Mouse (Mus musculus) CH12.LX (cell line): Measurements from ENCODE around the gene Dnajc6. TPM values are rescaled to one million over a fixed set of nuclear protein-coding genes. Genes with fewer than 3 reads are reported as not detected.

Experiments
- DNase-seq: peaks from one replicate; pipeline ENCODE4 v3.0.0-alpha.2; 2013; ENCODE audit errors: extremely low read depth
- H3K27ac ChIP-seq: 2 replicates; pipeline ENCODE4 v1.5.1; 2012; ENCODE audit warnings: low read depth, mild to moderate bottlenecking, control low read depth, moderate library complexity; ENCODE audit not compliant: insufficient read depth
- H3K27me3 ChIP-seq: replicated peaks from 2 replicates; pipeline ENCODE3; 2012; ENCODE audit warnings: inconsistent platforms
- H3K36me3 ChIP-seq, 2 experiments: replicated peaks in 1 of 2; 2 replicates each; pipeline versions ENCODE3 to v1.6.1; 2012; ENCODE audit warnings: inconsistent platforms in 1 of 2, low read length in 1 of 2, mild to moderate bottlenecking in 1 of 2, mixed read lengths in 1 of 2, moderate library complexity in 1 of 2; ENCODE audit not compliant: control insufficient read depth in 1 of 2, insufficient read depth in 1 of 2
- H3K4me1 ChIP-seq, 2 experiments: 2 replicates each; pipeline ENCODE4 v1.6.1; 2012; ENCODE audit warnings: inconsistent platforms in 1 of 2, moderate library complexity in 1 of 2; ENCODE audit not compliant: insufficient read depth in 2 of 2, control insufficient read depth in 1 of 2
- H3K4me2 ChIP-seq: 2 replicates; pipeline ENCODE4 v1.6.1; 2012; ENCODE audit warnings: low read depth, mild to moderate bottlenecking, control low read depth; ENCODE audit not compliant: poor library complexity, insufficient read depth, severe bottlenecking
- H3K4me3 ChIP-seq, 3 experiments: fragments of 150-350 bp in 1 of 3; sonication (generic) in 1 of 3; replicated peaks in 1 of 3; 2 replicates each; pipeline versions ENCODE3 to v1.5.1; 2011 to 2012; ENCODE audit warnings: low read depth in 2 of 3, low read length in 2 of 3, mild to moderate bottlenecking in 2 of 3, moderate library complexity in 2 of 3, control low read depth in 1 of 3, improper control_type of control experiment in 1 of 3, inconsistent platforms in 1 of 3, mixed read lengths in 1 of 3; ENCODE audit not compliant: poor library complexity in 1 of 3
- H3K79me2 ChIP-seq: replicated peaks from 2 replicates; pipeline ENCODE4 v1.6.1; 2012; ENCODE audit warnings: mild to moderate bottlenecking, moderate library complexity; ENCODE audit not compliant: control insufficient read depth, poor library complexity, insufficient read depth, severe bottlenecking; ENCODE audit errors: extremely low read depth
- H3K9ac ChIP-seq: 2 replicates; pipeline ENCODE4 v1.6.1; 2012; ENCODE audit warnings: low read depth, mild to moderate bottlenecking, control low read depth, moderate library complexity; ENCODE audit not compliant: insufficient read depth
- H3K9me3 ChIP-seq: replicated peaks from 2 replicates; pipeline ENCODE3; 2012; ENCODE audit warnings: low read length, inconsistent platforms, mixed read lengths
- BHLHE40 ChIP-seq: IDR thresholded peaks from 2 replicates; pipeline ENCODE4 v1.6.1; 2011; ENCODE audit warnings: mild to moderate bottlenecking, low read depth, low read length, improper control_type of control experiment
- CHD1 ChIP-seq: IDR thresholded peaks from 2 replicates; pipeline ENCODE4 v1.6.1; 2012; ENCODE audit warnings: low read depth, low read length, improper control_type of control experiment, inconsistent platforms
- CTCF ChIP-seq, 2 experiments: IDR thresholded peaks in 1 of 2; conservative IDR thresholded peaks in 1 of 2; 2 replicates each; pipeline ENCODE4 v1.5.1; 2011 to 2012; ENCODE audit warnings: low read depth in 2 of 2, low read length in 2 of 2, improper control_type of control experiment in 1 of 2, inconsistent platforms in 1 of 2, mild to moderate bottlenecking in 1 of 2, moderate library complexity in 1 of 2
- MAFK ChIP-seq: IDR thresholded peaks from 2 replicates; pipeline ENCODE4 v1.6.1; 2011; ENCODE audit warnings: low read length, improper control_type of control experiment; ENCODE audit not compliant: insufficient replicate concordance
- MAX ChIP-seq: IDR thresholded peaks from 2 replicates; pipeline ENCODE4 v1.6.1; 2011; ENCODE audit warnings: low read length, improper control_type of control experiment
- MAZ ChIP-seq: IDR thresholded peaks from 2 replicates; pipeline ENCODE4 v1.6.1; 2012; ENCODE audit warnings: low read depth, mild to moderate bottlenecking, inconsistent platforms, low read length, improper control_type of control experiment, moderate library complexity
- MEF2A ChIP-seq: IDR thresholded peaks from 2 replicates; pipeline ENCODE4 v1.6.1; 2014; ENCODE audit warnings: low read depth, mild to moderate bottlenecking, inconsistent platforms, low read length, improper control_type of control experiment, borderline replicate concordance
- POLR2A ChIP-seq: IDR thresholded peaks from 2 replicates; pipeline ENCODE4 v1.6.1; 2011; ENCODE audit warnings: low read depth, mild to moderate bottlenecking, improper control_type of control experiment, low read length
- RAD21 ChIP-seq: IDR thresholded peaks from 2 replicates; pipeline ENCODE4 v1.6.1; 2011; ENCODE audit warnings: low read depth, mild to moderate bottlenecking, low read length, improper control_type of control experiment, moderate library complexity
- SIN3A ChIP-seq: IDR thresholded peaks from 2 replicates; pipeline ENCODE4 v1.6.1; 2012; ENCODE audit warnings: low read length, improper control_type of control experiment, inconsistent platforms
- SMC3 ChIP-seq: IDR thresholded peaks from 2 replicates; pipeline ENCODE4 v1.6.1; 2011; ENCODE audit warnings: low read depth, low read length, improper control_type of control experiment
- TCF12 ChIP-seq: IDR thresholded peaks from 2 replicates; pipeline ENCODE4 v1.6.1; 2014; ENCODE audit warnings: low read depth, mild to moderate bottlenecking, inconsistent platforms, low read length, improper control_type of control experiment
- UBTF ChIP-seq: IDR thresholded peaks from 2 replicates; pipeline ENCODE4 v1.6.1; 2012; ENCODE audit warnings: low read depth, mild to moderate bottlenecking, inconsistent platforms, low read length, improper control_type of control experiment, moderate library complexity
- USF1 ChIP-seq: IDR thresholded peaks from 2 replicates; pipeline ENCODE4 v1.6.1; 2014; ENCODE audit warnings: low read depth, mild to moderate bottlenecking, inconsistent platforms, low read length, improper control_type of control experiment
- USF2 ChIP-seq: conservative IDR thresholded peaks from 2 replicates; pipeline ENCODE4 v1.6.1; 2011; ENCODE audit warnings: low read depth, low read length, improper control_type of control experiment
- ZC3H11A ChIP-seq: IDR thresholded peaks from 2 replicates; pipeline ENCODE4 v1.6.1; 2012; ENCODE audit warnings: low read depth, mild to moderate bottlenecking, inconsistent platforms, low read length, improper control_type of control experiment
- ZMIZ1 ChIP-seq: IDR thresholded peaks from 2 replicates; pipeline ENCODE4 v1.6.1; 2012; ENCODE audit warnings: low read depth, mild to moderate bottlenecking, inconsistent platforms, low read length, improper control_type of control experiment
- dilution Hi-C: fragments of 300-500 bp; cut with MboI; formaldehyde crosslinking; loops from 2 replicates; pipeline ENCODE4 v1.14.3; 2020; ENCODE audit warnings: low sequenced_read_pairs; ENCODE audit not compliant: extremely low pct_unique_long_range_greater_than_20kb, extremely low pct_ligation_motif_present
- in situ Hi-C: fragments of 300-500 bp; cut with MboI; formaldehyde crosslinking; loops from 3 replicates; pipeline ENCODE4 v1.14.3; 2019; ENCODE audit warnings: low sequenced_read_pairs, low pct_ligation_motif_present, low pct_unique_long_range_greater_than_20kb, mixed read lengths
- polyA plus RNA-seq: library from polyadenylated mRNA; unstranded; fragments of >175 nt; gene quantifications from 2 replicates; pipeline ENCODE4 v1.2.1, GENCODE M21; 2012; ENCODE audit warnings: low read depth; ENCODE audit not compliant: insufficient read length
- total RNA-seq, 2 experiments: library from RNA; depleted of rRNA; stranded (reverse); fragments of 300-350 nt in 1 of 2; fragments of >200 nt in 1 of 2; gene quantifications; 2 replicates each; pipeline ENCODE4 v1.2.3; 2012 to 2014

The Dnajc6 gene
- total and polyA plus RNA-seq, 3 experiments = not detected

DNA sequence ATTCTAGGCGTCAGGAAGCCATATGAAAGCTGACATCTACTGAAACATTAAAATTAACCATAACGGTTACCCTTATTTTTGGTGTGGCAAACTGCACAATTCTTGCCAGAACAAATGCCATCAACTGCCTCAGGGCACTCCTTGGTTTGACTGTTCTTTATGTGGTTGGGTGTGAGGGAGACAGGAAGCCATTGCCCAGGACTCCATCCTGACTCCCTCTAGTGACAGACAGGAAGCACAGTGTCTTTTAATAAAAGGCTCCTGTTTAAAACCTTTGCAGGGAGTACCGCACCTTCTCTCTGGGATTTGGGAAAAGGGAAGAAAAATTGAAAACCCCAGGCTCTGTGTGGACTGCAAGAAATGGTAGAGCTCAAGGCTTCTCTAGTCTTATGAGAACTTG lies 30.2 kb upstream of the Dnajc6 start:
- H3K36me3 ChIP-seq = peaks cover 0 to 41% of the 10 kb centered on the region in 2 experiments
- no peaks in the 10 kb centered on the region for H3K9me3 ChIP-seq
- TF ChIP-seq USF1 = no peak
- no peak for TF ChIP-seq RAD21
- TF ChIP-seq POLR2A = no peak
- no peak for TF ChIP-seq MAZ
- TF ChIP-seq MAFK = no peak
- TF ChIP-seq USF2 = no peak
- no peaks in the 10 kb centered on the region for H3K27me3 ChIP-seq
- dilution Hi-C loops = no loop called here
- in situ Hi-C loops = no loop called here
- DNase-seq = no peak
- no peak overlapping the region for H3K4me2 ChIP-seq
- no peak overlapping the region for H3K27ac ChIP-seq
- no peaks in the 10 kb centered on the region for H3K79me2 ChIP-seq
- H3K4me3 ChIP-seq = no peak overlapping the region
- no peak overlapping the region for H3K9ac ChIP-seq
- H3K4me1 ChIP-seq = no peaks in the 10 kb centered on the region

DNA sequence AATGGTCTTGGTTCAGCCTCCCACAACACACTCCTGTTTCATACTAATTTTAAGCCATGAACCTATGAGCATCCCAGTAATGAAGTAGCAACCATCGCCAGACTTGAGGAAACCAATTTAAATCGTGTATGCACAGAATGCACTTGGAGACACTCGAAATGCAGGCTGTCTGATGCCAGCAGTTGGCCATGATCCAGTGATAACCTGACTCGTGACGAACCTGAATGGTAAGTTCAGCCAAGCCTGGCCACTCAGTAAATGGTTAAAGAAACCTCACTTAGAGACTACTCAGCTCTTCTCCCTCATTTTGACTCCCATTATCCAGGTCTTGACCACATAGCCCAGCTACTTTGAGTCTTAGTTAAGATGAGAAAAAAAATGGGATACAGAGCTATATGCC lies 27.2 kb upstream of the Dnajc6 start:
- no peak for DNase-seq

DNA sequence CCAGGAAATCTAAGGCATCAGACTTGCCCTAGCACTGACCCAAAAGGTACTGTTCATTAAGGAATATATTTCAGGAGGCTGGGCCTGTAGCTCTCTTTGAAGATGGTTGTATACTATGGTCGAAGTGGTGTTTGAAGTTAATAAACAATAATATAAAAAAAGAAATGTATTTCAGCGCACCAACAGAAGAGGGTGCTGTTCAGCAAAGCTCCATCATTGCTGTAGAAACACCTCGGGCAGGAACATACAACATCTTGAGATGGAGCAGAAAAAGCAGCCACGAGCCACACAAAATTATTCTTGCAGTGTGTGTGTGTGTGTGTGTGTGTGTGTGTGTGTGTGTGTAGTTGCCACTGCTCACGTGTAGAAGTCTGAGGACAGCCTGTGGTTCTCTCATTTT lies 25.9 kb upstream of the Dnajc6 start:
- peak; percentile 16 for DNase-seq
- in situ Hi-C loops = no loop called here

More for the DNA sequence above, 27.2 kb upstream of the Dnajc6 start:
- H3K4me3 ChIP-seq = no peak overlapping the region
- H3K4me2 ChIP-seq = no peak overlapping the region
- no peaks in the 10 kb centered on the region for H3K9me3 ChIP-seq
- H3K79me2 ChIP-seq = no peaks in the 10 kb centered on the region
- no peak overlapping the region for H3K9ac ChIP-seq
- peaks cover 0 to 20% of the 10 kb centered on the region in 2 experiments for H3K36me3 ChIP-seq
- in situ Hi-C loops = no loop called here
- dilution Hi-C loops = no loop called here
- no peak overlapping the region for H3K27ac ChIP-seq
- H3K4me1 ChIP-seq = no peaks in the 10 kb centered on the region
- H3K27me3 ChIP-seq = no peaks in the 10 kb centered on the region
- TF ChIP-seq ZMIZ1 (no peak), TCF12 (no peak), MAX (no peak), UBTF (no peak), MEF2A (no peak), CTCF (conservative IDR thresholded peaks at IDR 0.05 in 1 of 2, IDR thresholded peaks at IDR 0.05 in 1 of 2; ENCODE audit: low read depth in 2 of 2, low read length in 2 of 2) (no peak), ZC3H11A (no peak), CHD1 (no peak), BHLHE40 (no peak), SIN3A (no peak), USF2 (no peak)
- TF ChIP-seq, all 38 proteins: peak for 0

More for the DNA sequence above, 25.9 kb upstream of the Dnajc6 start:
- TF ChIP-seq MAFK (no peak), RAD21 (peak; percentile 67), CTCF (conservative IDR thresholded peaks at IDR 0.05 in 1 of 2, IDR thresholded peaks at IDR 0.05 in 1 of 2; ENCODE audit: low read depth in 2 of 2, low read length in 2 of 2) (peak; percentile 38 to 77; a peak in 3 of 4 replicates), SMC3 (peak; percentile 69)
- H3K4me1 ChIP-seq = no peaks in the 10 kb centered on the region
- H3K79me2 ChIP-seq = no peaks in the 10 kb centered on the region
- H3K4me2 ChIP-seq = no peak overlapping the region
- dilution Hi-C loops = no loop called here
- H3K4me3 ChIP-seq = no peak overlapping the region
- H3K27me3 ChIP-seq = no peaks in the 10 kb centered on the region
- no peaks in the 10 kb centered on the region for H3K9me3 ChIP-seq
- H3K9ac ChIP-seq = no peak overlapping the region
- no peak overlapping the region for H3K27ac ChIP-seq
- peaks cover 0 to 9% of the 10 kb centered on the region in 2 experiments for H3K36me3 ChIP-seq
